8 mouse cellular contexts compared by ENCODE assay signal in genomic region chr3:93445165-93445705, GRCm38 (mm10). TPM values are rescaled to one million over a fixed set of nuclear protein-coding genes. Genes with fewer than 3 reads are reported as not detected.
A peak's percentile ranks its signal among the peaks of the same experiment; 100 is the strongest.
DNase-seq lines count a peak whose midpoint lies in the region; ATAC-seq and TF ChIP-seq lines count a peak whose summit lies in the region.

No protein-coding gene starts in this region.

- 0 out of 2 replicates have a peak overlapping the region, but pooled peaks have one; percentile 29 for H3K9ac ChIP-seq in limb, embryonic 15.5 days

- peak; percentile 13 for DNase-seq in adrenal gland, postnatal 10 days
- DNase-seq in adrenal gland, postnatal 4 days (ENCODE audit: low spot score in 2 of 2) = no peak
- peak; percentile 76 for DNase-seq in ZHBTc4 (ENCODE audit: low read depth, low spot score)
- peak; percentile 19 for DNase-seq in kidney, adult 11 months

- no peaks in the 10 kb centered on the region for H3K79me2 ChIP-seq in myocyte (ENCODE audit: control insufficient read depth, insufficient read depth)

- peak overlapping the region; percentile 52 for H3K4me3 ChIP-seq in limb, embryonic 15.5 days
- H3K4me3 ChIP-seq in myocyte = peak overlapping the region; percentile 21

- no peak overlapping the region for H3ac ChIP-seq in myocyte (ENCODE audit: control insufficient read depth, insufficient read length)

- WGBS in limb, embryonic 15.5 days = under 1% methylated on average over 36 of the region's 36 CpGs

- TF ChIP-seq POLR2A in myocyte (IDR thresholded peaks at IDR 0.05; ENCODE audit: insufficient read length, low read depth) = no peak

- peaks cover 59% of the 10 kb centered on the region for H3K27me3 ChIP-seq in limb, embryonic 15.5 days
- H3K27me3 ChIP-seq in myocyte (ENCODE audit: control insufficient read depth, insufficient read depth, insufficient read length) = peaks cover 33% of the 10 kb centered on the region

- peak; percentile 14; the same call in 1 of the 2 replicates for ATAC-seq in frontal cortex, adult (ENCODE audit: low TSS enrichment)
- ATAC-seq in limb, embryonic 15.5 days (ENCODE audit: insufficient number of reproducible peaks, low FRiP score, low TSS enrichment, low read depth) = no peak
- no peak for ATAC-seq in monocyte, adult 5-6 weeks (replicated peaks; ENCODE audit: insufficient number of reproducible peaks, low FRiP score, low TSS enrichment, poor library complexity, severe bottlenecking)

- no peak overlapping the region for H3K27ac ChIP-seq in limb, embryonic 15.5 days

- H3K4me1 ChIP-seq in limb, embryonic 15.5 days = peaks cover 40% of the 10 kb centered on the region

- H3K9me3 ChIP-seq in limb, embryonic 15.5 days = no peaks in the 10 kb centered on the region

- no peaks in the 10 kb centered on the region for H3K36me3 ChIP-seq in limb, embryonic 15.5 days
- no peaks in the 10 kb centered on the region for H3K36me3 ChIP-seq in myocyte (ENCODE audit: control insufficient read depth, insufficient read depth)

- peak overlapping the region; percentile 97 for H3K4me2 ChIP-seq in limb, embryonic 15.5 days
- peak overlapping the region; percentile 96 for H3K4me2 ChIP-seq in myocyte (ENCODE audit: low read depth)

TF ChIP-seq in myocyte, 11 proteins besides CTCF, POLR2A, EP300 and RAD21:
- no peak for TF ChIP-seq CEBPB (IDR thresholded peaks at IDR 0.05; ENCODE audit: insufficient read depth, poor library complexity, severe bottlenecking)
- peak in 1 of 3 experiments; percentile 14 for TF ChIP-seq MYOG (IDR thresholded peaks at IDR 0.05; ENCODE audit: control insufficient read depth in 1 of 3, insufficient read depth in 1 of 3, insufficient read length in 2 of 3, low read depth in 2 of 3)

RNA-seq across cellular contexts. Expression of gene Tchh, which starts 3.1 kb away (rescaled TPM):
- total RNA-seq in adrenal gland, postnatal 10 days (2021) = under 1 TPM; 0.24 TPM
- total RNA-seq in adrenal gland, postnatal 4 days (2021) = under 1 TPM; 0.59 to 0.98 TPM
- 4.3 and 4.7 TPM in 2 replicates for polyA plus RNA-seq in limb, embryonic 15.5 days (2015; fragmentation: Nextera tagmentation; extraction: Ambion mirVana)
- polyA plus RNA-seq in myocyte (2012; fragmentation: generic; extraction: Trizol) = 0.05 TPM
- total RNA-seq in monocyte, adult 5-6 weeks (2017) = 0.29 to 0.32 TPM in 2 of 3 replicates, not detected in the other

RNA-seq across cellular contexts. Expression of gene Tchhl1, which starts 23.3 kb away (rescaled TPM):
- not detected for total RNA-seq in adrenal gland, postnatal 10 days (2021)
- total RNA-seq in adrenal gland, postnatal 4 days (2021) = under 1 TPM in 1 of 2 experiments, not detected in 1; 0.22 TPM
- polyA plus RNA-seq in limb, embryonic 15.5 days (2015; fragmentation: Nextera tagmentation; extraction: Ambion mirVana) = 0.09 TPM in 1 of 2 replicates, not detected in the other
- polyA plus RNA-seq in myocyte (2012; fragmentation: generic; extraction: Trizol) = not detected
- not detected in 3 replicates for total RNA-seq in monocyte, adult 5-6 weeks (2017)

RNA-seq across cellular contexts. Expression of gene Rptn, which starts 51.7 kb away (rescaled TPM):
- not detected for total RNA-seq in adrenal gland, postnatal 10 days (2021)
- total RNA-seq in adrenal gland, postnatal 4 days (2021) = not detected
- 0.05 and 0.16 TPM in 2 replicates for polyA plus RNA-seq in limb, embryonic 15.5 days (2015; fragmentation: Nextera tagmentation; extraction: Ambion mirVana)
- not detected for polyA plus RNA-seq in myocyte (2012; fragmentation: generic; extraction: Trizol)
- total RNA-seq in monocyte, adult 5-6 weeks (2017) = not detected in 3 replicates

Comparison
In these comparisons a context has a peak if more than half of its experiments do, and no peak if none do; other contexts are left out.
1. DNase-seq: peak in adrenal gland, postnatal 10 days (single experiment), ZHBTc4 (single experiment) and kidney, adult 11 months (single experiment); none in adrenal gland, postnatal 4 days (0 of 2).